Mouse (Mus musculus): ENCODE data around the gene Itga9.

DNA sequence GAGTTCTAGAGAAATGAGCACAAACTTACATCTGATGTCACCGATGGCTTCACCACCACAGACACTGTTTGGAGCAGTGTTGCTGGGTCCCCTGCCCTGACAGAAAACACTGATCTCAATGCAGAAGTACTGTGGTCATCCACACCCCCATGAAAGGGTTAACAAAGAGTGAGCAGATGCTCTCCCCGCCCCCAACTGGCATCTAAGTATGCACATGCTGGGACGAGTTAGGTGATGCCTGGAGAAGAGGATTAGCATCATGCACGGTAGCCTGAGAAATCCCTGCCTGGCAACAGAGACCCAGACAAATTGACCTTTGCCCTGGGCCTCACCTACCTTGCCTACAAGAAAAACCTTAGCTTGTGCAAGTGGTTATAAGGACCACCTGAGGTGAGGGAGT lies 162.1 kb downstream of the Itga9 start:
- TF ChIP-seq MAX (IDR thresholded peaks at IDR 0.05) (no peak), CTCF (IDR thresholded peaks at IDR 0.05; ENCODE audit: control insufficient read depth, insufficient read depth, insufficient read length) (no peak), USF1 (IDR thresholded peaks at IDR 0.05; ENCODE audit: low read depth) (no peak), MYOG (IDR thresholded peaks at IDR 0.05; ENCODE audit: control insufficient read depth, extremely low read depth, insufficient read length) (no peak)
